8 mouse cellular contexts compared by ENCODE assay signal in the genomic region with DNA sequence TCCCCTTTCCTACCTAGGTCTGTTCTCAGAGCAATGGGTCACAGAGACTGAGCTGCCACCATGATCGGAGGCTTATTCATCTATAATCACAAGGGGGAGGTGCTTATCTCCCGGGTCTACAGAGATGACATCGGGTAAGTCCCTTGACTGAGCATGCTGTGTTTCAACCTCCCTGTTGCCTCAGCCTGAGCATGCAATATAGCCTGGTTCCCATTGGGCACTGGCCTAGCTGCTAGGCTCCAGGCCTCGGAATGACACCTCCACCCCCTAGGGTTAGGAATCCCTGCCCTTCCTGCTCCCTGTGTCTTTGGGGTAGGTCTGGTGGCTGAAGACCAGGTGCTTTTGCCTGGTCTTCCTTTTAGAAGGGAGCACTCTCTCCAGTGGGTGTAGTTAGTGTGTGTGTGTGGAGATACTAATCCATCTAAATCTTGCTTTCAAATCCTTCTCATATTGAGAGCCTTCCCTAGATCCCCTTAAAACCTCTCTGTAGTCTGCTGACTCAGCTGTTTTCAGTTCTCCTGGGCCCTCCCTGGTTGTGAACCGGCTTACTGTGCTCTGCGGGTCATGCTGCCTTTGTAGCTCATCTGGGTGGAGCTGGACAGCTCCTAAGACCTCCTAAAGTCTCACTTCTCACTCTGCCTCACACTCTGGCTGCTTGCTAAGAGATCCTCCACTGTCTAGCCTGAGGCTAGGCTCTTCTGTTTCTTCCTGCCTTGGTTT. TPM values are rescaled to one million over a fixed set of nuclear protein-coding genes. Genes with fewer than 3 reads are reported as not detected.
DNase-seq lines count a peak whose midpoint lies in the region; ATAC-seq lines count a peak whose summit lies in the region.

No protein-coding gene starts in this region.

- H3K36me3 ChIP-seq in heart, embryonic 10.5 days: peaks cover 64% of the 10 kb centered on the region
- peaks cover 61% of the 10 kb centered on the region for H3K36me3 ChIP-seq in hindbrain, embryonic 13.5 days
- H3K36me3 ChIP-seq in midbrain, embryonic 13.5 days: peaks cover 58% of the 10 kb centered on the region

- H3K4me1 ChIP-seq in heart, embryonic 10.5 days: peaks cover 30% of the 10 kb centered on the region
- peaks cover 27% of the 10 kb centered on the region for H3K4me1 ChIP-seq in hindbrain, embryonic 13.5 days (replicated peaks)
- H3K4me1 ChIP-seq in midbrain, embryonic 13.5 days (replicated peaks): peaks cover 31% of the 10 kb centered on the region

- peak overlapping the region; percentile 85 for H3K4me3 ChIP-seq in heart, embryonic 10.5 days
- H3K4me3 ChIP-seq in hindbrain, embryonic 13.5 days: peak overlapping the region; percentile 91
- H3K4me3 ChIP-seq in midbrain, embryonic 13.5 days (replicated peaks): peak overlapping the region; percentile 95

- peak overlapping the region; percentile 99 for H3K9ac ChIP-seq in hindbrain, embryonic 13.5 days
- peak overlapping the region; percentile 99 for H3K9ac ChIP-seq in midbrain, embryonic 13.5 days (replicated peaks)

- H3K27me3 ChIP-seq in heart, embryonic 10.5 days (ENCODE audit: insufficient read depth, poor library complexity, severe bottlenecking): no peaks in the 10 kb centered on the region
- no peaks in the 10 kb centered on the region for H3K27me3 ChIP-seq in hindbrain, embryonic 13.5 days
- no peaks in the 10 kb centered on the region for H3K27me3 ChIP-seq in midbrain, embryonic 13.5 days

- intact Hi-C loops in heart, postnatal 36 days (cut with DNase I): loop anchor here (5.0 kb wide), 2 partner anchors 115 to 135 kb away; a partner anchor contains a TSS

- no peak for DNase-seq in heart, embryonic 10.5 days (ENCODE audit: low spot score)
- DNase-seq in heart, postnatal 36 days: no peak
- peak; percentile 84 for DNase-seq in R1 (ENCODE audit: low read depth, low spot score)
- no peak for DNase-seq in adrenal gland, adult 2 months
- DNase-seq in frontal cortex, postnatal 36 days (ENCODE audit: low spot score in 2 of 2): no peak
- no peak for DNase-seq in kidney, postnatal 14 days

- H3K9me3 ChIP-seq in heart, embryonic 10.5 days: no peaks in the 10 kb centered on the region
- H3K9me3 ChIP-seq in hindbrain, embryonic 13.5 days: no peaks in the 10 kb centered on the region
- H3K9me3 ChIP-seq in midbrain, embryonic 13.5 days: no peaks in the 10 kb centered on the region

- H3K27ac ChIP-seq in heart, embryonic 10.5 days: 0 out of 2 replicates have a peak overlapping the region, but pooled peaks have one; percentile 69
- H3K27ac ChIP-seq in hindbrain, embryonic 13.5 days: no peak overlapping the region
- peak overlapping the region; percentile 60 for H3K27ac ChIP-seq in midbrain, embryonic 13.5 days

- WGBS in heart, embryonic 10.5 days: 33% methylated on average over 6 of the region's 6 CpGs
- WGBS in hindbrain, embryonic 13.5 days: 41% methylated on average over 6 of the region's 6 CpGs
- 16% methylated on average over 6 of the region's 6 CpGs for WGBS in midbrain, embryonic 13.5 days

- no peak for ATAC-seq in hindbrain, embryonic 13.5 days (ENCODE audit: low FRiP score)
- ATAC-seq in midbrain, embryonic 13.5 days: no peak

- peak overlapping the region; percentile 94 for H3K4me2 ChIP-seq in hindbrain, embryonic 13.5 days
- peak overlapping the region; percentile 93 for H3K4me2 ChIP-seq in midbrain, embryonic 13.5 days (replicated peaks)

RNA-seq across cellular contexts. Expression of a gene that starts 2.5 kb away (rescaled TPM):
- 529 and 565 TPM in 2 replicates for polyA plus RNA-seq in heart, embryonic 10.5 days (2016; fragmentation: Nextera tagmentation; extraction: Ambion mirVana)
- 100 to 1,000 TPM; 210 to 214 TPM for total RNA-seq in heart, postnatal 36 days (2021)
- 1,101 and 1,130 TPM in 2 replicates for polyA plus RNA-seq in hindbrain, embryonic 13.5 days (2015; fragmentation: Nextera tagmentation; extraction: Ambion mirVana)
- polyA plus RNA-seq in midbrain, embryonic 13.5 days (2015; fragmentation: Nextera tagmentation; extraction: Ambion mirVana): 1,112 and 1,165 TPM in 2 replicates
- 100 to 1,000 TPM; 276 to 366 TPM for total RNA-seq in adrenal gland, adult 2 months (2021)
- polyA plus RNA-seq in adrenal gland, adult 2 months (2012; rRNA removed): 282 and 345 TPM in 2 replicates

RNA-seq across cellular contexts. Expression of a gene that starts 10.6 kb away (rescaled TPM):
- polyA plus RNA-seq in heart, embryonic 10.5 days (2016; fragmentation: Nextera tagmentation; extraction: Ambion mirVana): 49.9 and 51.7 TPM in 2 replicates
- total RNA-seq in heart, postnatal 36 days (2021): 10 to 100 TPM; 62.6 to 65.9 TPM
- polyA plus RNA-seq in hindbrain, embryonic 13.5 days (2015; fragmentation: Nextera tagmentation; extraction: Ambion mirVana): 81.2 and 85.0 TPM in 2 replicates
- 77.6 and 79.4 TPM in 2 replicates for polyA plus RNA-seq in midbrain, embryonic 13.5 days (2015; fragmentation: Nextera tagmentation; extraction: Ambion mirVana)
- 100 to 1,000 TPM in 1 of 2 experiments, 10 to 100 TPM in 1; 84.6 to 106 TPM for total RNA-seq in adrenal gland, adult 2 months (2021)
- 27.6 and 27.7 TPM in 2 replicates for polyA plus RNA-seq in adrenal gland, adult 2 months (2012; rRNA removed)

RNA-seq across cellular contexts. Expression of a gene that starts 21.0 kb away (rescaled TPM):
- 24.0 and 28.6 TPM in 2 replicates for polyA plus RNA-seq in heart, embryonic 10.5 days (2016; fragmentation: Nextera tagmentation; extraction: Ambion mirVana)
- total RNA-seq in heart, postnatal 36 days (2021): 10 to 100 TPM; 44.9 to 47.2 TPM
- 40.7 and 43.5 TPM in 2 replicates for polyA plus RNA-seq in hindbrain, embryonic 13.5 days (2015; fragmentation: Nextera tagmentation; extraction: Ambion mirVana)
- 44.0 and 49.1 TPM in 2 replicates for polyA plus RNA-seq in midbrain, embryonic 13.5 days (2015; fragmentation: Nextera tagmentation; extraction: Ambion mirVana)
- 10 to 100 TPM; 32.3 to 45.5 TPM for total RNA-seq in adrenal gland, adult 2 months (2021)
- 43.7 and 52.2 TPM in 2 replicates for polyA plus RNA-seq in adrenal gland, adult 2 months (2012; rRNA removed)

RNA-seq across cellular contexts. Expression of a gene that starts 39.1 kb away (rescaled TPM):
- polyA plus RNA-seq in heart, embryonic 10.5 days (2016; fragmentation: Nextera tagmentation; extraction: Ambion mirVana): 107 and 125 TPM in 2 replicates
- 10 to 100 TPM; 54.4 to 64.3 TPM for total RNA-seq in heart, postnatal 36 days (2021)
- 99.5 and 100 TPM in 2 replicates for polyA plus RNA-seq in hindbrain, embryonic 13.5 days (2015; fragmentation: Nextera tagmentation; extraction: Ambion mirVana)
- polyA plus RNA-seq in midbrain, embryonic 13.5 days (2015; fragmentation: Nextera tagmentation; extraction: Ambion mirVana): 105 and 111 TPM in 2 replicates
- 10 to 100 TPM; 50.2 to 67.1 TPM for total RNA-seq in adrenal gland, adult 2 months (2021)
- polyA plus RNA-seq in adrenal gland, adult 2 months (2012; rRNA removed): 18.4 and 20.7 TPM in 2 replicates

RNA-seq across cellular contexts. Expression of a gene that starts 51.5 kb away (rescaled TPM):
- polyA plus RNA-seq in heart, embryonic 10.5 days (2016; fragmentation: Nextera tagmentation; extraction: Ambion mirVana): 0.21 and 0.57 TPM in 2 replicates
- under 1 TPM in 1 of 2 experiments, not detected in 1; 0.05 TPM for total RNA-seq in heart, postnatal 36 days (2021)
- 13.1 and 14.1 TPM in 2 replicates for polyA plus RNA-seq in hindbrain, embryonic 13.5 days (2015; fragmentation: Nextera tagmentation; extraction: Ambion mirVana)
- polyA plus RNA-seq in midbrain, embryonic 13.5 days (2015; fragmentation: Nextera tagmentation; extraction: Ambion mirVana): 9.9 and 11.9 TPM in 2 replicates
- 1 to 10 TPM; 1.3 to 1.4 TPM for total RNA-seq in adrenal gland, adult 2 months (2021)
- polyA plus RNA-seq in adrenal gland, adult 2 months (2012; rRNA removed): 3.7 and 5.9 TPM in 2 replicates
